Mouse (Mus musculus) T-helper 1 cell (primary cell): ENCODE results near the gene Ascl1.

Experiments used
- in situ Hi-C: fragments of 300-600 bp; cut with MboI, MseI; formaldehyde crosslinking; loops from one replicate; pipeline ENCODE4 v1.15.1; 2025; ENCODE audit warnings: high pct_unique_total_duplicates

Ascl1 gene

GRCm38 (mm10) chr10:87493576-87493975, at the start of gene Ascl1:
Gene Ascl1, minus strand, starts transcription at chr10:87493660.
- in situ Hi-C loops, result no loop called here

- in situ Hi-C loops, result no loop called here
Observed at GRCm38 (mm10) chr10:87534172-87534571, 40.7 kb upstream of the Ascl1 start.

GRCm38 (mm10) chr10:87521646-87522045, 28.2 kb upstream of the Ascl1 start, which contains the start of gene Pah:
Gene Pah, plus strand, starts transcription at chr10:87521795.
- in situ Hi-C loops, result no loop called here

- in situ Hi-C loops, result no loop called here
Observed at GRCm38 (mm10) chr10:87520401-87521116, 27.1 kb upstream of the Ascl1 start.

GRCm38 (mm10) chr10:87518585-87518984, 25.1 kb upstream of the Ascl1 start:
- in situ Hi-C loops, result no loop called here

GRCm38 (mm10) chr10:87513052-87513451, 19.6 kb upstream of the Ascl1 start:
- in situ Hi-C loops, result no loop called here

GRCm38 (mm10) chr10:87508581-87508980, 15.1 kb upstream of the Ascl1 start:
- in situ Hi-C loops, result loop anchor here (5.0 kb wide), 1 partner anchor 481 kb away; no protein-coding TSS in a partner anchor

GRCm38 (mm10) chr10:87503946-87504345, 10.5 kb upstream of the Ascl1 start:
- in situ Hi-C loops, result no loop called here

GRCm38 (mm10) chr10:87502283-87502682, 8.8 kb upstream of the Ascl1 start:
- in situ Hi-C loops, result no loop called here

GRCm38 (mm10) chr10:87501659-87502042, 8.2 kb upstream of the Ascl1 start:
- in situ Hi-C loops, result no loop called here

- in situ Hi-C loops, result no loop called here
Observed at GRCm38 (mm10) chr10:87500926-87501658, 7.6 kb upstream of the Ascl1 start.

GRCm38 (mm10) chr10:87497056-87497455, 3.6 kb upstream of the Ascl1 start:
- in situ Hi-C loops, result no loop called here

GRCm38 (mm10) chr10:87494596-87494995, 1.1 kb upstream of the Ascl1 start:
- in situ Hi-C loops, result no loop called here

- in situ Hi-C loops, result no loop called here
Observed at GRCm38 (mm10) chr10:87494176-87494575, 716 bp upstream of the Ascl1 start.

GRCm38 (mm10) chr10:87492661-87493551, 554 bp downstream of the Ascl1 start:
- in situ Hi-C loops, result no loop called here

- in situ Hi-C loops, result no loop called here
Observed at GRCm38 (mm10) chr10:87492332-87492660, 1.2 kb downstream of the Ascl1 start.

- in situ Hi-C loops, result no loop called here
Observed at GRCm38 (mm10) chr10:87491485-87492040, 1.9 kb downstream of the Ascl1 start.

GRCm38 (mm10) chr10:87490328-87490727, 3.1 kb downstream of the Ascl1 start:
- in situ Hi-C loops, result no loop called here

GRCm38 (mm10) chr10:87489246-87490009, 4.0 kb downstream of the Ascl1 start:
- in situ Hi-C loops, result no loop called here

GRCm38 (mm10) chr10:87488429-87489145, 4.9 kb downstream of the Ascl1 start:
- in situ Hi-C loops, result no loop called here
